Mouse (Mus musculus): ENCODE measurements around the gene Fam124b. TPM values are rescaled to one million over a fixed set of nuclear protein-coding genes. Genes with fewer than 3 reads are reported as not detected.
A peak's percentile ranks its signal among the peaks of the same experiment; 100 is the strongest.

Gene Fam124b
- polyA plus RNA-seq, 1 experiment: not detected

- Histone ChIP-seq H3K4me3 (ENCODE audit: low read depth, low read length) (peak overlapping the region; percentile 52), H3K9ac (ENCODE audit: low read depth, poor library complexity, severe bottlenecking) (peak overlapping the region; percentile 53; the same call in 1 of the 2 replicates), H3K9me3 (replicated peaks; ENCODE audit: control insufficient read depth, insufficient read depth, low read length, poor library complexity, severe bottlenecking) (peaks cover 27% of the 10 kb centered on the region), H3K27ac (ENCODE audit: insufficient read depth, low read length) (peak overlapping the region; percentile 56; the same call in 1 of the 2 replicates), H3K36me3 (ENCODE audit: control insufficient read depth, insufficient read depth, low read length, poor library complexity, severe bottlenecking) (no peaks in the 10 kb centered on the region), H3K4me1 (ENCODE audit: control insufficient read depth, insufficient read depth, low read length) (no peaks in the 10 kb centered on the region), H3K27me3 (ENCODE audit: control insufficient read depth, insufficient read depth, low read length, poor library complexity, severe bottlenecking) (no peaks in the 10 kb centered on the region; the same call in 1 of the 2 replicates)
- TF ChIP-seq CTCF (IDR thresholded peaks at IDR 0.05; ENCODE audit: low read depth, low read length): no peak
- TF ChIP-seq POLR2A (IDR thresholded peaks at IDR 0.05; ENCODE audit: insufficient read depth, low read length): no peak
- TF ChIP-seq EP300 (IDR thresholded peaks at IDR 0.05; ENCODE audit: insufficient read depth, low read depth, low read length): no peak
These were observed 67.6 kb downstream of the Fam124b start for GRCm38 (mm10) chr1:80150681-80151080.

Other genes with a start within 250 kb of the Fam124b start
- gene Cul3, start 122.0 kb upstream of the Fam124b start, polyA plus RNA-seq (2011; ENCODE audit: insufficient read depth, insufficient read length, low read depth, missing spikeins): 181 and 196 TPM in 2 replicates
- not detected in 2 replicates for gene Gm45261, start 243.0 kb upstream of the Fam124b start, polyA plus RNA-seq (2011; ENCODE audit: insufficient read depth, insufficient read length, low read depth, missing spikeins)